Mouse (Mus musculus): ENCODE data around the gene Entpd5.
A peak's percentile ranks its signal among the peaks of the same experiment; 100 is the strongest.

The Entpd5 gene

GRCm38 (mm10) chr12:84408819-84409507 is at the start of gene Entpd5, which contains the start of gene Bbof1:
Gene Entpd5 (minus strand): TSS chr12:84409029.
Gene Bbof1 (plus strand): TSS chr12:84409071.
- DNase-seq (ENCODE audit: low read depth, low spot score): peak; percentile 87

GRCm38 (mm10) chr12:84456911-84457310 is 48.1 kb upstream of the Entpd5 start:
- no peak for DNase-seq (ENCODE audit: low read depth, low spot score)

- peak; percentile 15 for DNase-seq (ENCODE audit: low read depth, low spot score)
Measured at GRCm38 (mm10) chr12:84451801-84452200, 43.0 kb upstream of the Entpd5 start.

- peak; percentile 99 for DNase-seq (ENCODE audit: low read depth, low spot score)
Measured at GRCm38 (mm10) chr12:84450718-84451646, 42.2 kb upstream of the Entpd5 start, which contains the start of the genes Aldh6a1 and Lin52. Gene Aldh6a1 (minus strand): TSS chr12:84451004. Gene Lin52 (plus strand): TSS chr12:84451422.

GRCm38 (mm10) chr12:84450351-84450717 is 41.5 kb upstream of the Entpd5 start:
- no peak for DNase-seq (ENCODE audit: low read depth, low spot score)

- no peak for DNase-seq (ENCODE audit: low read depth, low spot score)
Measured at GRCm38 (mm10) chr12:84449887-84450286, 41.1 kb upstream of the Entpd5 start.

GRCm38 (mm10) chr12:84448181-84448580 is 39.4 kb upstream of the Entpd5 start:
- no peak for DNase-seq (ENCODE audit: low read depth, low spot score)

GRCm38 (mm10) chr12:84447386-84447785 is 38.6 kb upstream of the Entpd5 start:
- DNase-seq (ENCODE audit: low read depth, low spot score): no peak

- no peak for DNase-seq (ENCODE audit: low read depth, low spot score)
Measured at GRCm38 (mm10) chr12:84442526-84442925, 33.7 kb upstream of the Entpd5 start.

GRCm38 (mm10) chr12:84438697-84439096 is 29.9 kb upstream of the Entpd5 start:
- no peak for DNase-seq (ENCODE audit: low read depth, low spot score)

GRCm38 (mm10) chr12:84429825-84430224 is 21.0 kb upstream of the Entpd5 start:
- no peak for DNase-seq (ENCODE audit: low read depth, low spot score)

- DNase-seq (ENCODE audit: low read depth, low spot score): no peak
Measured at GRCm38 (mm10) chr12:84423990-84424389, 15.2 kb upstream of the Entpd5 start.

- DNase-seq (ENCODE audit: low read depth, low spot score): no peak
Measured at GRCm38 (mm10) chr12:84417605-84417922, 8.7 kb upstream of the Entpd5 start.

- DNase-seq (ENCODE audit: low read depth, low spot score): peak; percentile 95
Measured at GRCm38 (mm10) chr12:84416834-84417604, 8.2 kb upstream of the Entpd5 start, which contains the start of gene Rnf113a2. Gene Rnf113a2 (plus strand): TSS chr12:84417196.

GRCm38 (mm10) chr12:84407874-84408818 is 683 bp downstream of the Entpd5 start:
- DNase-seq (ENCODE audit: low read depth, low spot score): peak; percentile 18

GRCm38 (mm10) chr12:84407259-84407658 is 1.6 kb downstream of the Entpd5 start:
- DNase-seq (ENCODE audit: low read depth, low spot score): no peak

GRCm38 (mm10) chr12:84404541-84404940 is 4.3 kb downstream of the Entpd5 start:
- DNase-seq (ENCODE audit: low read depth, low spot score): no peak

- no peak for DNase-seq (ENCODE audit: low read depth, low spot score)
Measured at GRCm38 (mm10) chr12:84402923-84403322, 5.9 kb downstream of the Entpd5 start.

- DNase-seq (ENCODE audit: low read depth, low spot score): no peak
Measured at GRCm38 (mm10) chr12:84400653-84401052, 8.2 kb downstream of the Entpd5 start.

- DNase-seq (ENCODE audit: low read depth, low spot score): no peak
Measured at GRCm38 (mm10) chr12:84400068-84400467, 8.8 kb downstream of the Entpd5 start.

GRCm38 (mm10) chr12:84399663-84400062 is 9.2 kb downstream of the Entpd5 start:
- DNase-seq (ENCODE audit: low read depth, low spot score): no peak

Data from mesoderm, embryonic 11.5 days (tissue).